Mouse (Mus musculus) NIH3T3 (cell line): ENCODE results near the gene Dlg2.
A peak's percentile ranks its signal among the peaks of the same experiment; 100 is the strongest.

ENCODE experiments used
- DNase-seq: peaks from one replicate; pipeline ENCODE4 v3.0.0-alpha.2; 2012; ENCODE audit warnings: low read depth

The Dlg2 gene

GRCm38 (mm10) chr7:90539481-90540402 is 63.3 kb downstream of the Dlg2 start:
- DNase-seq: no peak

- DNase-seq: no peak
Observed at GRCm38 (mm10) chr7:90540811-90541323, 64.4 kb downstream of the Dlg2 start.

GRCm38 (mm10) chr7:90553399-90553798 is 76.9 kb downstream of the Dlg2 start:
- no peak for DNase-seq

GRCm38 (mm10) chr7:90554421-90554820 is 77.9 kb downstream of the Dlg2 start:
- no peak for DNase-seq

GRCm38 (mm10) chr7:90569130-90569529 is 92.7 kb downstream of the Dlg2 start:
- no peak for DNase-seq

- DNase-seq: no peak
Observed at GRCm38 (mm10) chr7:90587795-90588194, 111.3 kb downstream of the Dlg2 start.

GRCm38 (mm10) chr7:90588318-90588717 is 111.8 kb downstream of the Dlg2 start:
- no peak for DNase-seq

GRCm38 (mm10) chr7:90609764-90610163 is 133.3 kb downstream of the Dlg2 start:
- no peak for DNase-seq

GRCm38 (mm10) chr7:90630546-90630945 is 154.1 kb downstream of the Dlg2 start:
- DNase-seq: no peak

GRCm38 (mm10) chr7:90649512-90649911 is 173.0 kb downstream of the Dlg2 start:
- DNase-seq: no peak

- DNase-seq: no peak
Observed at GRCm38 (mm10) chr7:90651128-90651527, 174.7 kb downstream of the Dlg2 start.

GRCm38 (mm10) chr7:90651611-90652010 is 175.1 kb downstream of the Dlg2 start:
- DNase-seq: no peak

- DNase-seq: no peak
Observed at GRCm38 (mm10) chr7:90658593-90658992, 182.1 kb downstream of the Dlg2 start.

GRCm38 (mm10) chr7:90694050-90694449 is 217.6 kb downstream of the Dlg2 start:
- DNase-seq: no peak

GRCm38 (mm10) chr7:90696181-90696950 is 219.9 kb downstream of the Dlg2 start:
- DNase-seq: no peak

GRCm38 (mm10) chr7:90703163-90703852 is 226.8 kb downstream of the Dlg2 start:
- DNase-seq: peak; percentile 15

- DNase-seq: no peak
Observed at GRCm38 (mm10) chr7:90703951-90704350, 227.5 kb downstream of the Dlg2 start.

GRCm38 (mm10) chr7:90734086-90734485 is 257.6 kb downstream of the Dlg2 start:
- no peak for DNase-seq

- no peak for DNase-seq
Observed at GRCm38 (mm10) chr7:90736369-90736768, 259.9 kb downstream of the Dlg2 start.

GRCm38 (mm10) chr7:90748636-90749035 is 272.2 kb downstream of the Dlg2 start:
- no peak for DNase-seq

- no peak for DNase-seq
Observed at GRCm38 (mm10) chr7:90787945-90788344, 311.5 kb downstream of the Dlg2 start.

GRCm38 (mm10) chr7:90791522-90791921 is 315.1 kb downstream of the Dlg2 start:
- DNase-seq: no peak
